Mouse (Mus musculus) myocyte (in vitro differentiated cells): ENCODE measurements around the gene Kdelc1.
A peak's percentile ranks its signal among the peaks of the same experiment; 100 is the strongest.

Experiments
- CEBPB ChIP-seq: IDR thresholded peaks from 2 replicates; pipeline ENCODE4 v1.6.1; 2011; ENCODE audit warnings: mild to moderate bottlenecking, moderate library complexity; ENCODE audit not compliant: poor library complexity, insufficient read depth, severe bottlenecking
- MYOD1 ChIP-seq, 3 experiments: IDR thresholded peaks; one replicate each; pipeline ENCODE4 v1.6.1; 2011; ENCODE audit warnings: control low read depth in 2 of 3, low read depth in 2 of 3, mild to moderate bottlenecking in 2 of 3, moderate library complexity in 1 of 3; ENCODE audit not compliant: insufficient read length in 2 of 3, control insufficient read depth in 1 of 3
- POLR2A ChIP-seq: IDR thresholded peaks from one replicate; pipeline ENCODE4 v1.6.1; 2011; ENCODE audit warnings: low read depth, mild to moderate bottlenecking, control low read depth, moderate library complexity; ENCODE audit not compliant: insufficient read length
- USF1 ChIP-seq: IDR thresholded peaks from one replicate; pipeline ENCODE4 v1.6.1; 2011; ENCODE audit warnings: low read depth, mild to moderate bottlenecking, control low read depth, moderate library complexity

- no peak for TF ChIP-seq CEBPB
- TF ChIP-seq POLR2A = peak; percentile 64
- TF ChIP-seq MYOD1 (IDR thresholded peaks at IDR 0.05; ENCODE audit: control insufficient read depth in 1 of 3, insufficient read length in 2 of 3, low read depth in 2 of 3) = no peak
- TF ChIP-seq USF1 = peak; percentile 15
Measured at GRCm38 (mm10) chr1:44118239-44119054, at the start of gene Kdelc1, which contains the start of gene Bivm.
